Mouse (Mus musculus): ENCODE results near the gene St8sia1. TPM values are rescaled to one million over a fixed set of nuclear protein-coding genes. Genes with fewer than 3 reads are reported as not detected.
"Not testable (repeated sequence)": the region's sequence is repeated elsewhere in the genome, so short reads cannot be mapped to it uniquely, and the experiment has no call there.

Gene St8sia1
- total RNA-seq, 2 experiments from 2014 or later, result 0.16 to 0.42 TPM

DNA sequence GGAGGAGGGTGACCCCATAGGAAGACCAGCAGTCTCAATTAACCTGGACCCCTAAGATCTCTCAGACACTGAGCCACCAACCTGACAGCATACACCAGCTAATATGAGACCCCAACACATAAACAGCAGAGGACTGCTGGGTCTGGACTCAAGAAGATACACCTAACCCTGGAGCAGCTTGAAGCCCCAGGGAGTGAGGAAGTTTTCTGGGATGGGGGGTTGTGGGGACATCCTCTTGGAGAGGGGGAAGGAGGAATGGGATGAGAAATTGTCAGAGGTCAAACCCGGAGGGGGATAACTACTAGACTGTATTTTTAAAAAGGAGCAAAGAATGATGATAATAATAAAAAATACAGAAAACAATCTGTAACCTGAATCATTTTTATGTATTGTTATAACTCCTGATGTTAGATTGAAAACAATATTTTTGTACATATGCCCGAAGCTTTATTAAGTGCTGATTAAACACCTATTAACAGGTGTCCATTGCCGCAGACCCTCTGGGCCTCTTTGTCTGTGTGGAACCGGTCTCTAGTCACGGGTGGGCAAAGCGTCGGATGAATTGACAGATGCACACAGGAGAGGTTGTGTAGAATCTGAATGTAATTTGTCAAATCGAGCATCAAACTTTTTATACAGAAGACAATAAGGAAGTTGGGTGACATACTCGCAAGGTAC lies 21.4 kb upstream of the St8sia1 start:
- DNase-seq, result not testable (repeated sequence)
- intact Hi-C loops (cut with DNase I; ENCODE audit: low total_unique reads), result loop anchor here (5.0 kb wide), 1 partner anchor 192 kb away; no protein-coding TSS in a partner anchor

DNA sequence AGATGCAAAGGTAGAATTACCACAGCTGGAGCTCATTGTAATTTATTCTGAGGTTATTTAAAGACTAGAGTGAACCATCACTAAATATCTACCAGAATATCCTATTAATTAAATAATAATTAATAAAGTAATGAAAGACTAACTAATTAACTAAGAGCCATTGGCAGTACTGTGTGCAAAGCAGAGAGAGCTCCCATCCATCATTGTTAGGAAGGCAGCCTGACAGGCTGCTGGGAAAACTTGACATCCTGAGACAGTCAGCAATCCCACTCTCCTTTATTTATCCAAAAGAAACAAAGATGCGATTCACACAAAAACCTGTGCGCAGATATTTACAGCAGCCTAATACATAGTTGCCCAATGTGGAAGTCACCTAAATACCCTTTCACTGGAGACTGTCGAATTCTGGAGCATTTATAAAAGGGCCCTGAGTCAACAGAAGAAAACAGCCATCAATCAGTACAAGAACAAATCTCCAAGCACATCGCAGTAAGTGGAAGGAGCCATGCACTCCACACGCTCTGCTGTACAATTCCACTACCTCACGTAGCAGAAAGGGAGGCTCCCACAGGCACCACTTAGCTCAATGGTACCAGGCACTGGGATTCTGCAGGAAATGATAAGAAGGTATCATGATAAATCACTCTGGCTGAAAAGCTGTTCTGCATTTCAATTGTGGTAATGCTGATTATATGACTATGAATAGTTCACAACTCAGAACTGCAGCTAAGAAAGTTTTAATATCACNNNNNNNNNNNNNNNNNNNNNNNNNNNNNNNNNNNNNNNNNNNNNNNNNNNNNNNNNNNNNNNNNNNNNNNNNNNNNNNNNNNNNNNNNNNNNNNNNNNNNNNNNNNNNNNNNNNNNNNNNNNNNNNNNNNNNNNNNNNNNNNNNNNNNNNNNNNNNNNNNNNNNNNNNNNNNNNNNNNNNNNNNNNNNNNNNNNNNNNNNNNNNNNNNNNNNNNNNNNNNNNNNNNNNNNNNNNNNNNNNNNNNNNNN lies 15.7 kb upstream of the St8sia1 start:
- no peak for DNase-seq
- intact Hi-C loops (cut with DNase I; ENCODE audit: low total_unique reads), result no loop called here

DNA sequence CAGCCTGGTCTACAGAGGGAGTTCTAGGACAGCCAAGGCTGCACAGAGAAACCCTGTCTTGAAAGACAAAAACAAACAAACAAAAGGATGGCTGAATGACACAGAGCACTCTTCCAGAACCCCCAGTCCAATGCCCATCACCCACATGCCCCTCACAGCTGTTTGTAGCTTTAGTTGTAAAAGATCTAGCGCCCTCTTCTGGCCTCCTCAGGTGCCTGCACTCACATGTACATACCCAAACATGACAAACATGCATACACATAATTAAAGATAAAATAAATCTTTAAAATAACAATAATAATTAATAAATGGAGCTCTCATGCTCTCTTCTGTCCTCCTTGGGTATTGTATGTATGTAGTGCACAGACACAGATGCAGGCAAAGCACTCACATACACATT lies 13.0 kb upstream of the St8sia1 start:
- intact Hi-C loops (cut with DNase I; ENCODE audit: low total_unique reads), result no loop called here
- no peak for DNase-seq

DNA sequence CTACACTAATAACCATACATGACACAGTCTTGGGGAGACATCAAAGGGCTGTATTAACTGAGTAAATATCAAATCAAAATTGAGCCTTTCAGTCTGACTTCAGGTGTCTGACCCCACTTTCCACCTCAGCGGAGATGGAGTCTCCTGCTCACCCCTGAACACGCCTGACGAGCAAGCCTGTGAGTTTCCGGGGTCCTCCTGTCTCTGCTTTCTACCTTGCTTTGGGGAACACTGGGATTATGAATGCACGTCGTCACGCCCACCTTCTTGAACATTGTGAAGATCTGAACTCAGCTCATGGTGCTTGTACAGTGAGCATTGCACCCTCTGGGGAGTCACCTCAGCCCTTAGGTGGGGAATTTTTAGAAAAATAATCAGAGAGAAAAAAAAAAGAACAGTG lies 9.0 kb upstream of the St8sia1 start:
- intact Hi-C loops (cut with DNase I; ENCODE audit: low total_unique reads), result no loop called here
- no peak for DNase-seq

DNA sequence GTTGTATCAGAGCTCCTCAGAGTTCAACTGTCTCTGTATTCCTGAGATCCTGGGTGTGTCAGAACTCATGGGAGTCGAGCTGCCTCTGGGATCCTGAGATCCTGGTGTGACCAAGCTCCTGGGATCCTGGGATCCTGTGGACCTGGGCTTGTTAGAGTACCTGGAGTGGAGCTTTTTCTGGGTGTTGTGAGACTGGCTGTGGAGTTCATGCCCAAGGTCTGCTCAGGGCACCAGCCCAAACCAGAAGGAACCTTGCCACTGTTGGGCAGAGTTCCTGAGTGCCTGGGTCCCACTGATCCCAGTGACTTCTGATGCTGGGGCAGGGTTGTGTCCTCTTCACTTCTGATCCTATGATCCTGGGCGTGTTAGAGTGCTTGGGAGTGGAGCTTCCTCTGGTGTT lies 8.0 kb upstream of the St8sia1 start:
- intact Hi-C loops (cut with DNase I; ENCODE audit: low total_unique reads), result no loop called here
- no peak for DNase-seq

DNA sequence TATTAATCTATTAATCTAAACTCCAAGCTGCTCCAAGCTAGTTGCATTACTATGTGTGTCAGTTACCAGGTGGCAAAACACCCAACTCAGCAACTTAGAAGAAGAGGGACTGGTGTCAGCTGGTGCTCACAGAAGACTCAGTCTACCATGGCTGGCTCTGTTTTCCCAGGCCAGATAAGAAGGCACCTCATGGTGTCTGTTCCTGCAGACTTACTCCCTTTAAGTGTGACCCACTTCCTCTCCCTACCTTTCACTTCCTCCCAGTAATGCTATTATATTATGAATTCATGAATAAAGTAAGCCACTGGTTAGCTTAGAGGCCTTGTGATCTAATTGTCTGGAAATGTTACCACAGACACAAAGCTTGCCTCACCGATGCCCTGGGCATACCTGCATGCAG lies 3.2 kb upstream of the St8sia1 start:
- DNase-seq, result no peak
- intact Hi-C loops (cut with DNase I; ENCODE audit: low total_unique reads), result loop anchor here (10.0 kb wide), 1 partner anchor 183 kb away; no protein-coding TSS in a partner anchor

DNA sequence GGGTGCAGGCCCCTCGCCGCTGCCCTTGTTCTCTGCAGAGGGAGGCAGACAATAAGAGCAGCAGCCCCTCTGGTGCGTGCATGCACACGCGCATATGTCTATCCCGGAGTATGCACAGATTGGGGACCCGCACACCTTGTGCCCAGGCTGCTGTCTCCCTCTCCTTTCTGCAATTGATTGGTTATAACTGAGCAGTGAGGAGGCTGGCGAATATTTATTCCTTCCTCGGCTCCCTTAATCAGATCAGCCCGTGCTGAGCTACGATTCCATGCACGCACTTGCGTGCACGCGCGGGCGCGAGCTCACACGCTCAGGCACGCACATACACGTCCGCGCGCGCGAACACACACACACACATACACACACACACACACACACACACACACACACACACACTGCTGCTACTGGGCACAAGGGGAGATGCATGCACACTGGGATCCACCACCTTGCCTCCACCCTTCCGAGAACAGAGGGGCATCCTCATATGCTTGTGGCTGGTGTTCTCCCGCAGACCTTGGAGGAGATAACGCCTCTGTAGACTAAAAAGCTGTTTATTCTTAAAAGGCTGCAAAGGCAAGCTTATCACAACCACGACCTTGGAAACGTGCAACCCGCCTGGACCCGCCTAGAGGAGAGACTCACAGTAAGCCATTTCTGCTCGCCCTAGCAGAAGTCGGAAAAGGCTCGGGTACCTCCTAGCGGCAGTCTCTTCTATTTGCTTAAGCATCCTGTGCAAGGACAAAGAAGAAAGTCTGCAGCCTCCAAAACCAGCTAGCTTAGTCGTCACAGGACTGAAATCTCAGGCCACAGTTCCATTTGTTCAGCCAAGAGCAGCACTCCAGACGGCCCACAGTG lies 506 bp upstream of the St8sia1 start:
- intact Hi-C loops (cut with DNase I; ENCODE audit: low total_unique reads), result loop anchor here (10.0 kb wide), 1 partner anchor 180 kb away; no protein-coding TSS in a partner anchor
- peak; percentile 45 for DNase-seq

DNA sequence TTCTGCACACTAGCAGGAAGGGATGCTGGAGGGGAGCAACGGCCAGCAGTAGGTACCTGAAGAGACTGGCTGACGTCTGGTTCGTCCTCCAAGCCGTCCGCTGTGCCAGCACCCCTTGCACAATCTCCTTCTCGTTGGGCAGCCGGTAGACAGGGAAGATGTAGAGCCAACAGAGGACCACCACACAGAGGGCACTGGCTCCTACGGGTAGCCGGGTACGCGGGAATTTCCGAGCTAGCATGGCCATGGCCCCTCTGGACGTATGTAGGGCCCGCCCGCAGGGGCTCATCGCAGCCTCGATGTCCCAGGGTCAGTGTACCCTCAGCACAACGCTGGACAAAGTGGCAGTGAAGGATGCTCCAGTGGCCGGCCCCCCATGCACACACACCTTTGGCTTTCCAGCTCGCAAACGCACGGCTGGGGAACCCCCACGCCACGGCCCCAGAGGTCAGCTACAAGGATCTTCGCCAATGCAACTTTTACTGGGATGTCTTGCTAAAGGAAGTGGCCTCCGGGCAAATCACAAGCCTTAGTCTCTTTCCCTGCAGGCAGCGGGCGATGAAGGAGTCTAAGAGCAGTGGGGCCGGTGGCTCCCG lies 674 bp downstream of the St8sia1 start:
- intact Hi-C loops (cut with DNase I; ENCODE audit: low total_unique reads), result loop anchor here (10.0 kb wide), 1 partner anchor 179 kb away; no protein-coding TSS in a partner anchor
- DNase-seq, result no peak

DNA sequence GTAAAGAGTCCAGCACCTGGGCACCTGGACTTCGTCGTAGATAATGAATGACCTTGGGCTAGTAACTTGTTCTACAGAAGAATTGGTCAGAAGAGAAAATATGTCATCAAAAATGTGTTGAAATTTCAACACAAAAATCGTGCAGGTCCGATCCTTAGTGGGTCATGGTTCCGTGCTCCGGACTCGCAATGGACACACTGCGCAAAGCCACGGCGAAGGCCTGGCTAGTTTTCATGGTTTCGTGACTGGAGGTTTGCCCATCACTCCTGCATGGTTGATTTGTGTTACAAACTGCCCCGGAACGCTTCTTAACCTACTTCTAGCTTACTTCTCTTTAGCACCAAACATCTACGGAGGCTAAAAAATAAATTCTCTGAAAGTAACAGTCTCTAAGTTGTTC lies 1.4 kb downstream of the St8sia1 start:
- intact Hi-C loops (cut with DNase I; ENCODE audit: low total_unique reads), result loop anchor here (10.0 kb wide), 1 partner anchor 178 kb away; no protein-coding TSS in a partner anchor
- no peak for DNase-seq

DNA sequence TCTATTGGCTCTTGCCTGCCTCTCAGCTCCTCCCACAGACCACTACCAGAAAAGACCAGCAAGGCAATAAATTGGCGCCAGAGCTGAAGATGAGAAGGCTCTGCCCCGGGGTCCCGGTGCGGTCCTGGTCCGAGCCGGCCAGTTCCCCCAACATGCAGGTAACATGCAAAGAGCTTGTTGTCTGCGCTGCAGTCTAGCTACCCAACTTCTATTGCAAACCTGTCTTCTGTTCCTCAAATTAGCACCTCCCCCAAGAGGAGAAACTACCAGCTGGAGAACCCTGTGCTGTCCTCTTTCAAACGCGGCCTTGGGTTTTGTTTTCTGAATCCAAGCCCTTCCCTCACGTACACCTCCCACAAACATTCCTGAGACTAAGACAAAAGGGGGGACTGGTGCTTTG lies 1.8 kb downstream of the St8sia1 start:
- DNase-seq, result no peak
- intact Hi-C loops (cut with DNase I; ENCODE audit: low total_unique reads), result loop anchor here (10.0 kb wide), 1 partner anchor 178 kb away; no protein-coding TSS in a partner anchor

DNA sequence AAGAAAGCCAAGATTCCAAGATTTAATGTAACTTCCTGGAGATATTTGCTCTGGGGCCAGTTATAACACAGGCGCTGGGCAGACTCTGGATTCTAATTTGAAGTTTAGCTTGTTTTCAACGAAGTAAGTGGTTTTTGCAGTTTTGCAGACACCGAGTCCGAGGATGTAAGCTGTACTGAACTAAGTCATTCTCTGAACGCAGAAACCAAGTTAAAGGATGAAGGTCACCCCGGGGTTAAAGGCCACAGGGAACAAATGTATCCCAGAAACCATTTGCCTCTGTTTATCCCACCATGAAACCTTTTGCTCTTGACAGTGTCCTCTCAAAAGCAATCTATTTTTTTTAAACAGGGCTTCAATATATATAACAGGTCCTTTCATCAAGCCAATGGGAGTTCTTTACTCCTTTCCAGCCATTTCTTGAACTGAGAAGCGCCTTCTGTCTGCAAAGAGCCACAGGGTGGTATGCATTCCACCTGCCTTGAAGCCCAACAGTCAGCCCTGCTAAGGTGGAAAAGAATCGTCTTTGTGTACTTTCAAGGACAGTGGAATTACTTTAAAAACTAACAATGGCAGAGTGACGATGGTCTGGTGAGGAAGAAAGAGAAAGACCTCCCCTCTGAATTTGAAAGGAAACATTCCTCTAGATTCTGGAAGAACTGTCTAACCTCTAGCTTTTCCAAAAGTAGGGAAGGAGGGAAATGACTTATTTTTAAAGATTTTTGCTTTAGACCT lies 2.4 kb downstream of the St8sia1 start:
- intact Hi-C loops (cut with DNase I; ENCODE audit: low total_unique reads), result loop anchor here (10.0 kb wide), 1 partner anchor 177 kb away; no protein-coding TSS in a partner anchor
- no peak for DNase-seq

DNA sequence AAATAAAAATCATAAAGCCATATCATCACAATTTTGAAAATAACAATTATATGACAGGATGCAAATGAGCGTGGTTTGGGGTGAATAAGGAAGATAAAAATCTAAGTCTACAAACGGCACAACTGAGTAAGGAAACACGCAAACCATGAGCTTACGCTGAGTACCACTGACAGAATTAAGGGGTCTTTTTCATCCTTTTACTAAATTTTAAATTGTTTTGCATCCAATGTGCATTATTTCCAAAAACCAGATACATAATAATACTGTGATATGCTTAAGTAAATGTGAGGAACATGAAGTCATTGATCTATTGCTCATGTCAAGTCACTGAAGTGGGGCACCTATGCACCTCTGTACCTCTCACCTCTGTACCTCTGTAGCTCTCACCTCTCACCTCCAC lies 7.7 kb downstream of the St8sia1 start:
- intact Hi-C loops (cut with DNase I; ENCODE audit: low total_unique reads), result no loop called here
- no peak for DNase-seq

DNA sequence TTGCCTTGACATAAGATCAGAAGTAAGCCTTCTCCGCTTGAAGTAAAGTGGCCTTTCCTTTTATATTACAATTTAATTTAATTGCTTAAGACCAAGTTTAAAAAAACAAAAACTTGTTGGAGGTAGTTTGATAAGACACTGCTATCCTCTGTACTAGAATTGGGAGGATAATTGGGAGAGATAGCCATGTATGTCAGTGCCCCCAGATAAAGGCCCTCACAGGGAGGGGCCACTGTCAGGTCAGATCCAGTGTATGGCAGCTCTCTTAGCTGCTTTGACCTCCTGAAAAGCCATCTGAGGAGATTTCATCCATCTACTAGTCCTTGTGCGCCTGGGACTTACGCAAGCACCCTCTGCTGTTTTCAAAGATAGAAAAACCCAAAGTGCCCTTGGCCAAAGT lies 9.0 kb downstream of the St8sia1 start:
- DNase-seq, result no peak

DNA sequence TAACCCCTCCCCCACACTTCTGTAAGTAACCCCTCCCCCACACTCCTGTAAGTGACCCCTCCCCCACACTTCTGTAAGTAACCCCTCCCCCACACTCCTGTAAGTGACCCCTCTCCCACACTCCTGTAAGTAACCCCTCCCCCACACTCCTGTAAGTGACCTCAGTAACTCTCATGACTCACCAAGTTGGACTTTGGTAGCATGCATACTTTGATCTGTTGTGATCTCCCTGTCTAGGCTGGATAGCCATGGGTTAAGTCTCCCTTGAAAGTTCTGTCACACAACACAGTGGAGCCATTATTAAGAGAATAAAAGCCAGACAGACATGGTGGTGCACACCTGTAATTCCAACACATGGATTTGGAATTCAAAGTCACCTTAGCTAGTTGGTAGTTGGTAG lies 11.1 kb downstream of the St8sia1 start:
- intact Hi-C loops (cut with DNase I; ENCODE audit: low total_unique reads), result no loop called here
- no peak for DNase-seq

More for the DNA sequence above, 9.0 kb downstream of the St8sia1 start:
- intact Hi-C loops (cut with DNase I; ENCODE audit: low total_unique reads), result no loop called here

DNA sequence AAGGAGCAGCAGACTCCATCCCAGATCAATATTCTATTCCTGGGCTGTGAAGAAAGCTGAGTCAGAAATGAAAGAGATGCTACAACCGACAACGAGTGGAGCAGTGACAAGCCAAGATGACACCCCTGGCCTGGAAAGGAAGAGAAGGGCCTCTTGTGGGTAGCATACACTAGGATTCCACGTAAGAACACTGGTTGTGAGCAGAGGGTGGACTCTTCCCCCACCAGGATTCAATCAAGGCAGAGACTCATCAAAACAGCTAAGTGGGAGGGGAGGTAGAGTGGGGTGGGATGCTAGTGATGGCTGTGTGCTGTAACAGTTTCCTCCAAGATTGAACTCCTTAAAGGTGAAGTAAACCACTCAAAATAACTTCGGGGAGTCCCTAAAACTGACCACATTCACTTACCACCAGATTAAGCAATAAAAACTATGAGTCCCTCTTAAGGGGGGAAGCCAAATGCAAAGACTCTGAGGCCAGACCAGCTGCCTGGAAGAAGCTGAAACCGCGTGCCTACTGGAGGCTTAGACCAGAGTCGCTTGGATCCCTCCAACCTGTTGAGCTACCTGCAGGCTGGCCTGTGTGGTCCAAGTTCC lies 11.8 kb downstream of the St8sia1 start:
- no peak for DNase-seq

DNA sequence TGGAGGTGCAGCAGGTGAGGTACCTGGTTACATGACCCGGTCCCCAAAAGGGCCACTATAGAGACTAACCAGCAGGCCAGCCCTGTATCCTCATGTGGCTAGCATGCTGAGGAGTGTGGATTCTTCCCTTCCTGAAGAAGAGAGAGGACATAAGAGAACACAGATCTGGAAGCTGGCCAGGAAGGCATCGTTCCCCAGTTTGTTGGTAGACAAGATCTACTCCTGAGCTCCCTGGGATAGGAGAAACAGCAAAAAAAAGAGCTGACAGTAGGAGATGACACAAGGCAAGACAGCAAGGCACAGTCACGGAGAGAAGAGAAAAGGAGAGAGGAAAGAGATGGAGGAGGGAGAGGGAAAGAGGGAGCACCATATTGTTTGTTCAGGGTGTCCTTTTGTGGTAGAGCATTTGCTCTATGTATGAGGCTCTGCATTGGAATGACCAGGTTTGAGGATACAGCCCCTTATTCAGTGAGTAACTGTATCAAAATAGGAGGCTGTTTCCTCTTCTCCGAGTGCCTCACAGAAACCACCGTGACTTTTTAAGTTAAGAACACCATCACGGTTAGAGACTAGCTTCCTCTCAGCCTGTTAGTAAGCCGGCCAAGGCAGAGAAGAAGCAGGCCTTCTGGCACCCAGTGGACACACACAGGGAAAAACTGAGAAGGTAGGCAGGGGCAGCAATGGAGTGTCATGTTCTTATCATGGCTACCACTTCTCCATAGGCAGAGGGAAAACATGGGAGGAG lies 12.5 kb downstream of the St8sia1 start:
- intact Hi-C loops (cut with DNase I; ENCODE audit: low total_unique reads), result no loop called here
- DNase-seq, result no peak

More for the DNA sequence above, 11.8 kb downstream of the St8sia1 start:
- intact Hi-C loops (cut with DNase I; ENCODE audit: low total_unique reads), result no loop called here

DNA sequence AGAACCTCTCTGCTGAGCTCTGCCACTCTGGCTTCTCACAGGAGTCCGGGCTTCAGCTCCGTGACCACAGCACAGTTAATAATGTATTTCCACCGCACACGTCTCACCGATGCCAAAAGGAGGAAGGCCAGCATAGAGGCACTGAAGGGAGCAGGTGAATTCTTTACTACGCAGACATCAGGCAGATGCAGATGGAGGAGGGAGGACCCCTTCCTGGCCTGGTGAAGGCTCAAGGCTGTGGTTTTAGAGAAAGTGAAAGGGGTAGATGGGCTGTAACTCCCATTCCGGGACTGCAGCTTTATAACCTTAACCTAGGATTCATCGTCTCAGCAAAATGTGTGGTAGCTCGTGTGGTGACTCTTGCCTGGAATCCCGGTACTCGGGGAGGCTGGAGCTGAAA lies 13.9 kb downstream of the St8sia1 start:
- no peak for DNase-seq
- intact Hi-C loops (cut with DNase I; ENCODE audit: low total_unique reads), result no loop called here

Data from gastrocnemius, postnatal 14 days (tissue).